Mouse (Mus musculus): ENCODE measurements around the gene Tpx2.

DNA sequence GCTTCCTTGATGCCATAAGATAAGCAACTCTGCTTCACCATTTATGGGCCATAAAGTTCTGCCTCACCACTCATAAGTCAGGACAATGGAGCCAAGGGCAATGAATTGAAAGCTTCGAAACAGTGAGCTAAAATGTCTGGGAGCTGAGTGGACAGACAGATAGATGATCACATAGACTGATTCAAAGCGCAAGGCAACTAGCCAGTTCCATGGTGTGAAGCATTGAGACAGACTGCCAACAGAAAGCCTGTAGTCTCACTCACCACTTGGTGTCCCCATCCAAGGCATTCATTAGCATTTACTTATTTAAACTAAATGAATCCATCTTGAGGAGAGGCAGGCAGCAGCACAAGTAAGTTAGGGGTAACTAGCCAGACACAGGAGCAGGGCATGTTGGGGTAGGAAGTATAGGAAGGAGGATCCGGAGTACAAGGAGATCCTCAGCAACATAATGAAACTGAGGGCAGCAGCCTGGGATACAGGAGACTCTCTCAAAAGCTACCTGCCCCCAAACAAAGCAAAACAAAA is 28.6 kb upstream of the Tpx2 start:
- TF ChIP-seq CTCF (IDR thresholded peaks at IDR 0.05; ENCODE audit: low read depth) (no peak), EP300 (IDR thresholded peaks at IDR 0.05; ENCODE audit: low read depth) (no peak)

Measured in liver, postnatal 0 days (tissue).